Mouse (Mus musculus): ENCODE measurements around the gene Slc35a1.
A peak's percentile ranks its signal among the peaks of the same experiment; 100 is the strongest.
"Not testable (repeated sequence)": the region's sequence is repeated elsewhere in the genome, so short reads cannot be mapped to it uniquely, and the experiment has no call there.

The Slc35a1 gene

DNA sequence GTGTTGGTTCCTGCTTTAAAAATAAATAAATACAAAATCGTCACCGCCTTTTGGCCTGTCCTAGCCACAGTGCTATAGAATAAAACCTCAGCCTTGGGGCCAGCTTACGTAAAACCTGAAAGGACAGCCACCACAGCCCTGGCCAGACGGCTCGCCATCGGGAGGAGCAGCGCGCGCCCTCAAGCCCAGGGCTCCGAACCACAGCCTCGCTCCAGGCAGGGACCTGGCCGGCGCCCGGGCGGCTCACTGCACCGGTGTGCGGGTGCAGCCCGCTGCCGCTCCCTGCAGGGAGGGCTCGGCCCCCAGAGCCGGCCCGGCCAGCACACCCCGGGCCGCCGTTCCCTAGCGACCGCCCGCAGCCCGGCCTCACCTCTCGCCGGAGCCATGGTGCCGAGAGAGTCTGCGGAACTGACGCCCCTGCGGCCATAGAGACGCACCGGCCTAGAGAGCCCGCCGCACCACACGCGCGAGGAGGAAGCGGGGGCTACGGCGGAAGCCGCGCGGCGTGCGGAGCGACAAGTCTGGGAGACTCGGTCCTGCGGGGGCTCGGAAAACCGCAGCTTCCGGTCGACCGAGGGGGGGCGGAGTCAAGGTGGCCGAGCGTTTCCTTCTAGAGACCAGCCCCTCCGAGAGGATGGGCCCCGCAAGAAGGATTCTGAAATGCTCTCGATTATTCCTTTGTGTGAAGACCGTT lies at the start of gene Slc35a1:
Gene Slc35a1, minus strand, starts transcription at position 565 of the 694 bp plus-strand sequence.
- peak; percentile 97 for DNase-seq

GRCm38 (mm10) chr4:34734461-34734860 lies 47.2 kb upstream of the Slc35a1 start:
- DNase-seq: no peak

DNA sequence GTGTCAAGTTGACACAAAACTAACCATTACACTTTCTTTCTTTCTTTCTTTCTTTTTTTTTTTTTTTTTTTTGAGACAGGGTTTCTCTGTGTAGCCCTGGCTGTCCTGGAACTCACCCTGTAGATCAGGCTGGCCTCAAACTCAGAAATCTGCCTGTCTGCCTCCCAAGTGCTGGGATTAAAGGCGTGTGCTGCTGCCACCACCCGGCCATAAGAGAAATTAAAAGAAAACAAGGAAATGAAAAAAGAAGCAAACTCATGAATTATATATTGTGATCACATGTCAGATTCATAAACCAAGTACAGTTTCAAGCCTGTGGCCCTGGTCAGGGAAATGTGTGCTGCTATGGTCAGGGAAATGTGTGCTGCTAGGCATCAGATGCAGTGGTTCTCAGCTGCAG lies 46.2 kb upstream of the Slc35a1 start:
- not testable (repeated sequence) for DNase-seq

- DNase-seq: peak; percentile 71 to 74
These were observed 42.7 kb upstream of the Slc35a1 start, which contains the start of gene Cfap206 for GRCm38 (mm10) chr4:34729851-34730341. Gene Cfap206, minus strand, starts transcription at chr4:34730206.

- not testable (repeated sequence) for DNase-seq
These were observed 38.5 kb upstream of the Slc35a1 start for GRCm38 (mm10) chr4:34725710-34726109.

GRCm38 (mm10) chr4:34724306-34724705 lies 37.1 kb upstream of the Slc35a1 start:
- no peak for DNase-seq

DNA sequence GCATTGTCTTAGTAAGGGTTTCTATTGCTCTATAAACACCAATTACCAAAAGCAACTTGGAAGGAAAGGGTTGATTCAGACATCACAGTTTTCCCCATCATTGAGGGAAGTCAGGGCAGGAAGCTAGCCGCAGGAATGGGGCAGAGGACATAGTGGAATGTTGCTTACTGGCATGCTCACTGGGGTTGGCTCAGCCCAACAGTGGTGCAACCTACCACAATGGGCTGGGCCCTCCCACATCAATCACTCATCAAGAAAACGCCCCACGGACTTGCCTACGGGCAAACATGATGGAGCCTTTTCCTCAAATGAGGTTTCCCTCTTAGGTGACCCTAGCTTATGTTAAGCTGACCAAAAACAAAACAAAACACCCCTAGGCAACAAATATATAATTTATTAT lies 35.9 kb upstream of the Slc35a1 start:
- DNase-seq: no peak

DNA sequence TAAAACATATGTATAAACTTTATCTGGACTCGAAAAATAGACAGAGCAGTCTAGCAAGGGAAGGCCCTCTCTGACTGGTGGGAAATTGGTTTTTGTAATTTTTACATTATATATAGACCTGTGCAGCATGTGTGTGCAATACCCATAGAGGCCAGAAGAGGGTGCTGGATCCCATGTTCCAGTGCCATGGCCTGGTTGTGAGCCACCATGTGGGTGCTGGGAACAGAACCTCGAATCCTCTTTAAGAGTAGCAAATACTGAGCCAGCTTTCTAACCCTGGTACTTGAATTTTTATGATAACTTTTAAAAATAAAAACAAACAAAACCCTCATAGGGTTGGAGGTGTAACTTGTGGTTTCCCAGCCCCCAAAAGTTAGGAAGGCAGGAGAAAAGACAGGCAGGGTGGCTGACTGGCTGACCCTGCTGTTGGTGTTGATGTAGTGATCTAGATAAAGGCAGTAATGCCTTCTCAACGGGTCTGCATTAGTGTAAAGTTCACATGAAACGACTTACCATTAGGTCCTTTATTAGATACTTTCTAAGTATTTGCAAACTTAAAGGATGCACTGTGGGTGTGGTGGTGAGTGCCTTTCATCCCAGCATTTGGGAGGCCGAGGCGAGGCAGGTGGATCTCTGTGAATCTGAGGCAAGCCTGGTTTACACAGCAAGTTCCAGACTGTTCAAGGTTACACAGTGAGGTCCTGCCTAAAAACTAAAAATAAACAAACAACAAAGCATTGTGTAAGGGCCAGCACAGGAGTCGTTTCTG lies 33.1 kb upstream of the Slc35a1 start:
- no peak for DNase-seq

GRCm38 (mm10) chr4:34719421-34719820 lies 32.2 kb upstream of the Slc35a1 start:
- DNase-seq: no peak

- no peak for DNase-seq
These were observed 27.8 kb upstream of the Slc35a1 start for GRCm38 (mm10) chr4:34715062-34715461.

- DNase-seq: no peak
These were observed 20.9 kb upstream of the Slc35a1 start for GRCm38 (mm10) chr4:34708127-34708526.

DNA sequence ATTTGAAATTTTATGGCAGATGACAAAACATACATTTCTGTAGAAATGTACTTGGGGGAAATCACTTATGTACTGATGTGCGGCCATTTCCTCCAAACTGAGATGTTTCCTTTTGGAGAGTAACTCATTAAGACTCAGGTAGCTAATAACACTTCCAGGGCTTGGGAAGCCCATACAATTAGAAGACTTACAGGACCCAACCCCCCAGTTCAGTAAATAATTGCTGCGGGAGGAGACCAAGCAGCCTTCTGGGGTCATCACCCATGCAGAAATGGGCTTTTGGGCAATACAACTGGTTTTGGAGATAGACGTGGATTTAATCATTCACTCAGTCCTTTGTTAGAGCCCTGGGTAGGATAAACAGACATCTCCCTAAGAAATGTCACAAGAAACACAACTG lies 20.0 kb upstream of the Slc35a1 start:
- DNase-seq: no peak

- DNase-seq: no peak
These were observed 15.8 kb upstream of the Slc35a1 start for GRCm38 (mm10) chr4:34703029-34703428.

DNA sequence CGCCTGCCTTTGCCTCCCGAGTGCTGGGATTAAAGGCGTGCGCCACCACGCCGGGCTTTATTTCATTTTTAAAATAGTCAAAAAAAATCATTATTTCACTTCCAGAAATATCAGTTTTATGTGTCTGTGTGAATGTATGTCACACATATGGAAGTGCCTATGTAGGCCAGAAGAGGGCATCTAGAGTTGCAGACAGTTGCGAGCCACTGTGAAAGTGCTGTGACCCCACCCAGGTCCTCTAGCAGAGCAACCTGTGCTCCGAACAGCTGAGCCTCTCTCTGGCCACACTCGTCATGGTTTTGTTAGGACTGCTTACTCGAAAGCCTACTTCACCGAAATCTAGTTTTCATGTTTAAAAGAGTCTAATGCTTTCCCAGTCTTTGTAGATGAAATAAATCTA lies 15.0 kb upstream of the Slc35a1 start:
- DNase-seq: no peak

DNA sequence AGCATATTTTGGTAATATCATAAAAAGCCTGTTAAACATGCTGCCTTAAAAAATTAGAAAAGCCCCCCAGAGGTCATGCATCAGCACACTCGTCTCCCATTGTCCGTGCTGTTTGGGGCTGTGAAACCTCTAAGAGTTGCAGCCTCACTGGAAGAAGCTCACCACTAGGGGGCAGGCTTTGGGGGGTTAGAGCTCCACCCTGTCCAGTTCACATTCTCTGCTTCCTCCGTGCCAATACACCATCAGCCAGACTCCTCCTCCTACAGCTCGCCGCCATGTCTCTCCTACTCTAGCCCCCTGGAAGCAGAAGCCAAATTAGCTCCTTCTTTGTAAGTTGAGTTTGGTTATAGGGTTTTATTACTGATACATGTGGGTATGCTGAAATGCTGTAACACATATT lies 14.3 kb upstream of the Slc35a1 start:
- DNase-seq: peak; percentile 57 to 80

- no peak for DNase-seq
These were observed 783 bp upstream of the Slc35a1 start for GRCm38 (mm10) chr4:34688021-34688420.

DNA sequence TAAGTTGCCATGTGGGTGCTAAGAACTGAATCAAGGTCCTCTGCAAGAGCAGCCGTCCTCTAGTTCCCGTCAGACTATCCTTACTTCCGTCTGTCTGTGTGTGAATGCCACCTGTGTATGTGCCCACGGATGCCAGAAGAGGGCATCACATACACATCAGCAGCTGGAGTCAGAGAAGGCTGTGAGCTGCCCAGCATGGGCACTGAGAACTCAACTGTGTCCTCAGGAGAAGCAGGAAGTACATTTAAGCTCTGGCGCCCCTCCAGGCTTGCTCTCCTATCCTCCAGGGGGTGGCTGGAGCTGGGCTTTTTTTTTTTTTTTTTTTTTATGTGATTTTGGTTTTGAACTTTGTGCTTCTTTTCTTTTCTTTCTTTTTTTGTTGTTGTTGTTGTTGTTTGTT lies 6.7 kb downstream of the Slc35a1 start:
- peak in 1 of 2 experiments; percentile 26 for DNase-seq

DNA sequence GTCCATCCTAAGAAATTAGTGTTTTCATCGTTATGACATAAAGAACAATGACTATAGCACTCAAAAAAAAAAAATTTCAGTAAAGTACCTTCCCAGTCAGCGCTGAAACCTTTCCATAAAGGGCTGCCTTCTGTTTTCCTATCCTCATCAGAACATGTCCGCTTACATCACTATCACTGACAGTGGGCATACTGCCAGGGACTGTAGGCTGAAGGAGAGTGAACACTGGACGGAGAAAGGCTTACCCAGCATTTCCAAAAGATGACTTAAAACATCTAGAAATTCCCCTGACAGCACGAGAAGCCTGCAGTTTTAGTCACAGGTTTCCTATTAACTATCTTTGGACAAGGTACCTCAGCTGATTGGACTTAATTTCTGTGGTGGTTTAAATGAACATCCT lies 13.5 kb downstream of the Slc35a1 start:
- peak; percentile 19 to 28 for DNase-seq

DNA sequence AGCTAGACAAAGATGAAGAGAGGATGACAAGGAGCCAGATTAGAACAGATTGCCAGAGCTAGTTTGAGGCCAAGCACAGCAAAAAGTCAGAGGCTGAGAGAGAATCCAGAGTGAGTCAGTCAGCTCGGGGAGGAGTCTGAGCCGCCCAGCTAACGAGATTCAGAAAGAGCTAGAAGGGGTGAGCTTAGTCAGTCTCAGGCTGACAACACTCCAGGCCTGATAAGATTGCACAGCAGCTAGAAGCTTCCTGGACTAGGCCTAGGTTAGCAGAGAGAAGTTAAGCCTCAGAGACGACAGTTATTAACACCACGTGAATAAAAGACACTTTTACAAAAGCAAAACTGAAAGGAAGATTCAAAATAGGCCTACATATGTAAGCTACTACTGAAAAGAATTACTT lies 19.3 kb downstream of the Slc35a1 start:
- no peak for DNase-seq

- DNase-seq: no peak
These were observed 25.3 kb downstream of the Slc35a1 start for GRCm38 (mm10) chr4:34661927-34662326.

DNA sequence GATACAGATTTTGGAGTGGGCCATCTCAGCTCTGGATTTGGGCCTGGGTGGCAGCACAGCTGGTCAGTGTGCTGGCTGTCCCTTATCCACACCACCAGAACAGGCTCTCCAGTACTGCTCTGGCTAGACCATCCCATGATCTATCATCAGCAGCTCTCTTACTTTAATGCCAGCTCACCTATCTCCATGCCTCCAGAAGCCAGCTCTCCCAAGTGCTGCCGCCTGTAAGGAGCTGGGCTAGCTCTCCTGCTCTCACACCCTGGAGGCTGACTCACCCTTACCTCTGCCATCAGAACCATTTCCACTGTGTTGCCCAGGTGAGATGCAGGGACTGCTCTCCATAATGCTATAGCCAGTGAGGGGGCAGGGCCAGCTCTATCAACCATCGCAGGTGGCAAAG lies 25.7 kb downstream of the Slc35a1 start:
- no peak for DNase-seq

DNA sequence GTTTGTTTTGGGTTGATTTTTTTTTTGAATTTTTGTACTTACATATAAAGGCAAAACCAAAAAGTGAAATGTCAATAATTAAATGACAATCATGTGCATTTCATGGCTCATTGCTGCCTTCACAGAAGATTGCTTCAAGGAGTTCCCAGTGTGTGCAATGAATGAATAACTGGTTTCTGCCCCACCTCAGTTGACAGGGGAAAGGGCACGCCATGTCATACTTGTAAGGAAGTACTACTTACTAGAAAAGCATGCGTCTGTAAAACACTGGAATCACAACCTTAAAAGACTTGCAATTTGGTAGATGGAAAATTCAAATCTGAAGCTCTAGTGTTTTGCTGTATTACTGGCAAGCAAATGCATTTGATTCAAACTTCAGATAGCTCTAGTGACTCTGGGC lies 28.2 kb downstream of the Slc35a1 start:
- no peak for DNase-seq

DNA sequence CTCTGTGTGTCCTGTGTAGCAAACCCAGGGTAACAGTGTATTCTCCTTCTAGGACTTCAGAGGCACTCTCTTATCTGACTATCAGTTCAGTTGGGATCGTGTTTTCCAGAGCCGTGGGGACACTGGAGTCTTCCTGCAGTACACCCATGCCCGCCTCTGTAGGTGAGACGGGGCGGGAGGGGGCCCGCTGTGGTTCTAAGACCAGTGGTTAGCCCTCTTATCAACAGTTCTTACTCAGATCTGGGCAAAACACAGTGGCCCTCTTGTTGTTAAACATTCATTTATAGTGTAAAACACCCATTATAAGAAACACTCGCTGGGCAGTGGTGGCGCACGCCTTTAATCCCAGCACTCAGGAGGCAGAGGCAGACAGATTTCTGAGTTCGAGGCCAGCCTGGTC lies 31.1 kb downstream of the Slc35a1 start:
- no peak for DNase-seq

- DNase-seq: no peak
These were observed 34.1 kb downstream of the Slc35a1 start for GRCm38 (mm10) chr4:34653179-34653578.
